Mouse (Mus musculus): ENCODE data around the gene Cldn14.

DNA sequence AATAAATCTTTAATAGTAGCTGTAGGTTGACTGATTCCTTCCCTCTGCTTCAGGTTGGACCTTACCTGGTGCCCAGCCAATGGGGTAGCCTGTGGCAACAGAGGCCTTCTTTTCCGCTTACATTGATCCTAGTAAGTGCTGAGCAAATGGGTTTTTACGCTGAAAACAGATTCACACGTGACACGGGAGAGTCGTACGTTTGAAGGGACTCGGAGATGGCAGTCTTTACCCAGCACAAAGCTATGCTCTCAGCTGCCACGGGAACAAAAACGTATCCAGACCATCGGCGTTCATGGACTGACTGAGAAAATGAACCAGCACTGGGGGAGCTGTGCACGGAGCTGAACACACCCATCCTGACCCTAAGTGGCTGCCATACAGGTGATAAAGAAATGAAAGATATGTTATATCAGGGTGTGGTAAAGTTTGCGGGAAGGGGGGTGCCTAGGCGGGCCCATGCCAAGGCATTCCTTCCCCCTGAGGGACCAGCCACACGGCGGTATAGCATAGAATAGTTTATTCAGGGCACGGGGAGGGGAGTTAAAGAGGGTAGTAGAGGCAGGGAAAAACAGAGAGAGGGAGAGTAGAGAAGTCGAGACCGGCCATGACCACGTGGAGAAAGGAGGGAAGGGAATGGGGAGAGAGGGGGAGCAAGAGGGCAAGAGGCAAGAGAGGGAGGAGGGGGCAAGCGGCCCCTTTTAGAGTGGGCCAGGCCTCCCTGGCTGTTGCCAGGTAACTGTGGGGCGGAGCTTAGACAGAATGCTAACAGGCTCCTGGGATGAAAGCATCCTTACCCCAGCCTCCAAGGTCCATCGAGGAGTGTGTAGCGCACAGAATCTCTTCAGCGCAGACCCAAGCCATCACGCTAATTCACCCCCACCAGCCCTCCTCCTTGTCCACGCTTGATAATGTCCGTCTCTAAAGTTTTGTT, 97.6 kb downstream of the Cldn14 start:
- TF ChIP-seq POLR2A (IDR thresholded peaks at IDR 0.05; ENCODE audit: low read depth, low read length) (no peak), CTCF (IDR thresholded peaks at IDR 0.05; ENCODE audit: extremely low read depth, insufficient read length, insufficient replicate concordance, low read depth, low read length) (no peak)

Measured in small intestine, adult 2 months (tissue).